Mouse (Mus musculus) spleen, adult 12 weeks (tissue): ENCODE data around the gene Themis3.
"Not testable (repeated sequence)": the region's sequence is repeated elsewhere in the genome, so short reads cannot be mapped to it uniquely, and the experiment has no call there.

Source experiments
- DNase-seq: peaks from one replicate; pipeline ENCODE4 v3.0.0; 2022; ENCODE audit warnings: low spot score

The Themis3 gene

GRCm38 (mm10) chr17:66558404-66559317 lies 35.8 kb downstream of the Themis3 start:
- DNase-seq: no peak

GRCm38 (mm10) chr17:66552690-66553089 lies 41.7 kb downstream of the Themis3 start:
- no peak for DNase-seq

- DNase-seq: no peak
Observed at GRCm38 (mm10) chr17:66550486-66550885, 43.9 kb downstream of the Themis3 start.

GRCm38 (mm10) chr17:66532285-66532684 lies 62.1 kb downstream of the Themis3 start:
- DNase-seq: no peak

GRCm38 (mm10) chr17:66523396-66523795 lies 71.0 kb downstream of the Themis3 start:
- DNase-seq: no peak

GRCm38 (mm10) chr17:66522631-66523030 lies 71.8 kb downstream of the Themis3 start:
- not testable (repeated sequence) for DNase-seq

- peak; percentile 78 for DNase-seq
Observed at GRCm38 (mm10) chr17:66519554-66520553, 74.6 kb downstream of the Themis3 start, which contains the start of gene Rab12. TSS of gene Rab12 (minus strand) at chr17:66519729.

- peak; percentile 25 for DNase-seq
Observed at GRCm38 (mm10) chr17:66518877-66519553, 75.4 kb downstream of the Themis3 start.

GRCm38 (mm10) chr17:66516953-66517352 lies 77.5 kb downstream of the Themis3 start:
- no peak for DNase-seq

GRCm38 (mm10) chr17:66514288-66514995 lies 80.0 kb downstream of the Themis3 start:
- DNase-seq: no peak

GRCm38 (mm10) chr17:66512202-66512956 lies 82.0 kb downstream of the Themis3 start:
- no peak for DNase-seq

GRCm38 (mm10) chr17:66510221-66510683 lies 84.2 kb downstream of the Themis3 start:
- DNase-seq: no peak

- no peak for DNase-seq
Observed at GRCm38 (mm10) chr17:66507049-66507954, 87.1 kb downstream of the Themis3 start.

- DNase-seq: no peak
Observed at GRCm38 (mm10) chr17:66504964-66505363, 89.5 kb downstream of the Themis3 start.
